Mouse (Mus musculus) lung, adult 18-20 months (tissue): ENCODE measurements around the gene Zdhhc9.
A peak's percentile ranks its signal among the peaks of the same experiment; 100 is the strongest.

ENCODE experiments used
- DNase-seq, 2 experiments: peaks; one replicate each; pipeline ENCODE4 v3.0.0; 2022; ENCODE audit warnings: mixed read lengths in 2 of 2

Zdhhc9 gene

DNA sequence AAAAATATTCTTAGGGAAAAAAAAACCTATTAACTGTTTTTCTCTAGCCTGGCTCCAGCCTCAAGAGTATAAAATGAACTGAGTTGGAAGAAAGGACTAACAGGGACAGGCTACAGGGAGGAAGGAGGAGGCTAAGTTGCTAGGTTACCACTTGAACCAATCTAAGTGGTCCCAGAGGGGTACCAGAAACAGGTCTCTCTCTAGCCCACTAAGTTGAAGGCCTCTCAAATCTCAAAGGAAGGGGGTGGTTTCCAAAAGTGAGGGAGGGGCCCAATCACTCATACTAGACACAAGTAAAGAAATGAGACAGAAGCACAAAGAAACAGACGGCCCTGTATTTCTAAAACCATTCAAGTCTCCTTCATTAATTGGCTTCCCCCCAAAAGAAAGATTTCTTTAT lies 38.8 kb downstream of the Zdhhc9 start:
- DNase-seq = no peak

DNA sequence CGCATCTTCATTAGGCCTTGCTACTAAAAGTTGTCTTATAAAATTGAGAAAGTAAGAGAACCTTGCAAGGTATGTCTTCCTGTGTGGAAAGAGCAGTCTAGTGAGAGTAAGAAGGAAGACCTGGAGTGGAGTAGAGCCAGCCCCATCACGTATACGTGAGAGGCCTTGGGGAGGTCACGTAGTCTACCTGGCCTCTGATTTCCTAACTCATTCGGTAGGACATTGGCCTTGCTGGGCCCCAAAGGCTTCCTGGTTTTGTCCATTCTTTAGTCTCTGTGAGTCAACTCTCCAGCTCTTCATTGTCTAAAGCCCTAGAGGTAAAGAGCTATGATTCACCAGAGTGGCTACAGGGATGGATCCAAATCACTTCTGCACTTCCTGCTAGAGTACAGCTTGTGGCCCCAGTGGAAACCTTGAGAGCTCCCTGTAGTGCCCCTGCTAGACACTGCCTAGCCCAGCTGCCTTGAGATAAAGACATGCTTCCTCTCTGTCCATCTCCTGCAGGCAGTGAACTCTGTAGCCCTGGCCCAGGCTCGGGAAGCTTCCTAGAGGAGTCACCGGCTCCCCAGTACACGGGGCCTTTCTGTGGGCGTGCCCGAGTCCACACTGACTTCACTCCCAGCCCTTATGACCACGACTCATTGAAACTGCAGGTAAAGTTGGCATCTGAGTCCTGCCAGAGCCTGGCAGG lies 50.3 kb downstream of the Zdhhc9 start:
- DNase-seq = no peak

- DNase-seq = no peak
These were observed 51.3 kb downstream of the Zdhhc9 start for GRCm38 (mm10) chrX:48157396-48157795.

DNA sequence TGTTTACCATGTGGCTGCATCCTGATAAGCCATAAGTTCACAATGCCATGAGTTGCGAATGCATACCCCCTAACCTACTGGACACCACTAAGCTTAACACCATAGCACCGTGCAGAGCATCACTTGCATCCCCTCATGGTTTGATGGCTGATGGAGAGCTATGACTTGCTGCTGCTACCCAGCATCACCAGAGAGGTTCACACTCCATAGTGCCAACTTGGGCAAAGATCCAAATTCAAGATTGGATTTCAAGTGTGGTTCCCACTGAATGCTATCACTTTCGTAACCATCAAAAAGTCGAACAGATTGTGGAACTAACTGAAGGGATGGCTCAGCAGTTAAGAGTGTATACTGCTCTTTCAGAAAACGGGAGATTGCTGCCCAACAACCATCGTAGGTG lies 53.2 kb downstream of the Zdhhc9 start:
- DNase-seq = no peak

DNA sequence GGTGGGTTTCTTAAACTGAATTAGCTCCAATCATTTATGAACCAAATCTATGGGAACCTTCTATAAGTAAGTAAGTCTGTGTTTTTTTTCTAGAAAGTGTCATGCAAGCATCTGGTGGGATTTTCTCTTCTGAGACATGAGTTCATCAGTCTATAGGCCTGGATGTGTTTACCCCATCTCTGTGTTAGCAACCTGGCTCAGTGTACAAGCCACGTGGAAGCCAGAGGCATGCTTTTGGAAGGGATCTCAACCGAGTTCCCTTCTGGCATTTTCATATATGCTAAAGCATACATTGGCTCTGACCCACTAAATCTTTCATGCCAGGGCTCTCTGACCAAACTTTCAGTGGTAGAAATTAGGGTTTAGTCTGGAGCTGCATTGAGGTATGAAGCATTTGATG lies 54.7 kb downstream of the Zdhhc9 start:
- no peak for DNase-seq

GRCm38 (mm10) chrX:48153414-48153813 lies 55.3 kb downstream of the Zdhhc9 start:
- DNase-seq = no peak

- DNase-seq = no peak
These were observed 56.6 kb downstream of the Zdhhc9 start for GRCm38 (mm10) chrX:48152106-48152505.

DNA sequence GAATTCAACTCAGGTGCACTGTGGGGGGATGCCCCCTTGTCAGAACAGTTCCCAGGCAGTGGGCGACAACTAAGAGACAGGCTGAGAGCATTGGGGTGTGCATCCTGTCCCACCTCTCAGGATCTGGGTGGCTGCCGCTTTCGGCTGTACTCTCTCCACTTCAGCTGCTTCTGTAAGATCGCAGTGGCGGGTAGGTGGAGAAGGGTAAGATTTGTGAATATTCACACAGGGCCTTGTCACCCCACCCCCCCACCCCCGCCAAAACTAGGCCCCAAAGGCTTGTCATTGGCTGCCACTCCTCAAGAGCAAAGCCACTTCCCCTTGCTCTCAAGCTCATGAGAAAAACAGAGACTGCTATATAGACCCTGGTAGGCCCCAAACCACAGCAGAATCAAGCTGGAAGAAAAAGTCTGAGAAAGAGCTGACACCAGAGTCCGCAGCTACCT lies 60.9 kb downstream of the Zdhhc9 start:
- DNase-seq = no peak

DNA sequence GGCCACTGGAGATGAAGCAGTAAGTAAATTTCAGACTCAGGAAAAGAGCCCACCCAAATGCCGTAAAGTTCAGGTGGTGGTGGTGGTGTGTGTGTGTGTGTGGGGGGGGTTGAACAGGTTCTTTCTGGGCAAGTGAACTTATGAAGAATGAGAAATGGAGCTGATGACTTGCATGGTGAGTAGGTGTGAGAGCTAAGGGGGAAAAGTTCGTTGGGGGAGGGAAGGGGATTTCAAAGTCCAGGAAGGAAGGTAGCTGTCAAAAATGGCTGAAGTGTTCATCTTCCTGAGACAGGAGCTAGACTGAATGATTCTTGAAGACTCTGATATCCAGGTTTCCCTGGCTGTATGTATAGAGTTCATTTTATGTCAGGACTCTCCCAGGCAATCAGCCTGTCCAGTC lies 61.5 kb downstream of the Zdhhc9 start:
- DNase-seq = no peak

DNA sequence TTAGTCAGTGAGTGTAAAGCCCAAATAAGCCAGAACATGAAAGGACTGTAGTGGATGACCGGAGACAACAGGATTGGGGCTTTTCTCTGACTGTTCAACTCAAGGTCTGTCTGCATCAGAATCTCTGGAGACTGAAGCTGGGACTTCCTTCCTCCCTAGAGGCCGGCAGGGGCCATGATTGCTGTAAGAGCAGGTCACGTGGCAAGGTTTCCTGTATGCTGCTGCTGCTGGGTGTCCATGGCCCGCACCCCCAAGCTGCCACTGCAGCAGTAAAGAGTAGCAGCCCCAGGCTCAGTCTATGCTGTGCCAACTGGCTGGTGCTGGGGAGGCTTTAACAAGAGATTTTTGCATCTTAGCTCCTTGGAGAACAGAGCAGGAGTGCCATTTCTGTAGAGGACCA lies 62.4 kb downstream of the Zdhhc9 start, which contains the start of gene Sash3:
Gene Sash3, plus strand, starts transcription at position 175 of the 400 bp plus-strand sequence.
- DNase-seq = peak; percentile 42 to 48

- peak; percentile 35 to 38 for DNase-seq
These were observed 65.0 kb downstream of the Zdhhc9 start for GRCm38 (mm10) chrX:48143415-48144335.

DNA sequence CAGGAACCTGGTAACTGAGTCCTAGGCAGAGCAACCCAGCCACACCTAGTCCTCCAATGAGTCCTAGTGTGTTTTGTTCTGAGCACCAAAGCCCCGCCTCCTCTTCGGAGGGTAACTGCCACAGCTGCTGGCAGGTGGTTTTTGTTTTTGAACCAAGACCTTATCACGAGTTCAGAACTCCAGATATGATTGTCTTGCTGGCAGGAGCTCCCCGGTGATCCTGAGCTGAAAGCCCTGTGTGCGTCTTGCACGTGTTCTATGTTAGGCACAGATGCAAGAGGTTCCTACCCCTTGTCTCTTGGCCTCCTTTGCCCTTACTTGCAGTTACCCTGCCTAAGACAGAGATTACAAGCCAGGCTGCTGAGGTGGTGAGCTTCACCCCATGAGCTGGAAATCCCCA lies 67.2 kb downstream of the Zdhhc9 start:
- peak; percentile 14 to 33 for DNase-seq

- DNase-seq = peak; percentile 30 to 42
These were observed 68.3 kb downstream of the Zdhhc9 start for GRCm38 (mm10) chrX:48140286-48140877.

- no peak for DNase-seq
These were observed 69.1 kb downstream of the Zdhhc9 start for GRCm38 (mm10) chrX:48139368-48140285.

DNA sequence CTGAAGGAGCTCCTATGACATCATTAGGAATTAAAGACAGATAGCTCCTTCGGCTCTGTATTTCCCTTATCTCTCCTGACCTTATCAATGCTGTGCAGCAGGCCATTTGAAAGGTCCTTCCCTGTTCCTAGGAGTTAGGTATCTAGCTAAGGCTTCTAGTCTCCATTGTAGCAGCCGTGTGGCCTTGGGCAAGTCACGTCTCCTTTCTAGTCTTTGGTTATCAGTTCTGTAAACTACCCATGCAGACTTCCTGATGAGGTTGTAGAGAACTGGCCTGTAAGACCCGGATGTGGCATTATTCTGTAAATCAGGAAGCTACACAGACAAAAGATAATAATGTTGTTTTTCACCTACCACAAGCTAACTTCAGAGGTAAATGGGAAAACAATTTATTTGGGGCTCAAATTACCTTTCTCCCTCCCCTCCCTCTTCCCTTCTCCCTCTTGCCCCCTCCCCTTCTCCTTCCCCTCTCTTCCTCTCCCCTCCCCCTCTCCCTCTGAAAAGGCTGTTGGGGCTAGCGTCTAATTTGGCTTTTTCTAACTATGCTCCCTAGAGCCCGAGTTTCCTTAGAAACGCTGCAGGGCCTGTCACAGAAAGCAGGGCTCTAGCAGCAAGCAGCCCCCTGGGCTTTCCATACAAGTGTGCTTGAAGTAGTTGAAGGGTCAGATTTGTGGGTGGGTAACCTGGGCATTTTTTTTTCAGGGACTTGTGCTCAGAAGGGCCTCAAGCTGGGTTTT lies 70.0 kb downstream of the Zdhhc9 start:
- DNase-seq = no peak

GRCm38 (mm10) chrX:48138011-48138410 lies 70.7 kb downstream of the Zdhhc9 start:
- peak; percentile 10 to 56 for DNase-seq

DNA sequence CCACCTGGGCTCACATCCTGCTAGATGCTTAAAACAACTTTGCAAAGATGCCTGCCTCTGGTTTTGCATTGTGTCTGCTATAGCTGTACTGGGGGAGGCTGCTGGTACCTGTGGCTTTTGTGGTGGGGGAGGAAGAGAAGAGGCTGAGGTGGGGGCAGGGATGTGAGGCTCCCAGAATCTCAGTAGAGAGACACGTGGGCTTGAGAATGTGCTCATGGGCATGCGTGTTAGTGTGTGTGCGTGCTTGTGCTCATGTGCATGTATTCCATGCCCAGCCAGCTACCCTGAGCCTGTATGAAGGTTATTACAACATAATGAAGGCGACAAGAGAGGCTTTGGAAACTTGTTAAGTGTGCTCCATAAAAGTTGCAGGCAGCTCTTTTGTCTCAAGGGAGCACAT lies 71.7 kb downstream of the Zdhhc9 start:
- no peak for DNase-seq

GRCm38 (mm10) chrX:48129167-48129566 lies 79.5 kb downstream of the Zdhhc9 start:
- DNase-seq = no peak

GRCm38 (mm10) chrX:48127502-48128218 lies 81.0 kb downstream of the Zdhhc9 start:
- no peak for DNase-seq

DNA sequence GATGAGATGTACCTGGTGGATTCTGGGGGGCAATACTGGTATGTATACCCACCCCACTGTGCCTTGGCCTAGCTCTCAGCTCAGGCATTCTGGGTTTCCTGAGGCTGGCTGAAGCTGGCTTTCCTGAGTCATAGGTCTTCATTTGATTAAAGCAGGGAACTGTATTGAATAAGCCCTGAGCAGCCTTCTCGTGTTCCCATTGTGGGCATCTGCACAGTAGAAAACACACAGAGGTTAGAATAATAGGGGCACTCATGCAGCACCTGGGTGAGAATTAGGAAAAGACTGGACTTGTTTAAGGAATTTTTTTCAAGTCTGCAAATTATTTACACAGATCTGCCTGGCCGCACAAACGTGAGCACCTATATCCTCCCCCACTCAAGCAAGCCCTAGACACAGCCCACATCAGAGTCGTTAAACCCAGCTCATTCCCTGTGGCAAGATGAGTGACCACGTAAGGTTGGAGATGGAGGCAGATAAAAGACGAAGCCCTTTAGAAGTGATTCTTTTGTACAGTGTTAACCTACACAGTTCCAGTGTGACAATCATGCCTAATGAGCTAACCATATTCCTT lies 81.7 kb downstream of the Zdhhc9 start:
- DNase-seq = no peak
